Mouse (Mus musculus) spleen, embryonic (tissue): ENCODE measurements at regions not wholly inside any gene's neighbourhood (a gene's known extent, or its start where the extent isn't known, plus 50 kb on each side); places are given as distances from the start of the nearest gene placed in this dataset.

ENCODE experiments used
- CTCF ChIA-PET: fragments of 350-600 bp; sonication (Branson Sonifier 250); formaldehyde crosslinking; loops from one replicate; lab custom pipeline; 2022; lab: Charles Lee

DNA sequence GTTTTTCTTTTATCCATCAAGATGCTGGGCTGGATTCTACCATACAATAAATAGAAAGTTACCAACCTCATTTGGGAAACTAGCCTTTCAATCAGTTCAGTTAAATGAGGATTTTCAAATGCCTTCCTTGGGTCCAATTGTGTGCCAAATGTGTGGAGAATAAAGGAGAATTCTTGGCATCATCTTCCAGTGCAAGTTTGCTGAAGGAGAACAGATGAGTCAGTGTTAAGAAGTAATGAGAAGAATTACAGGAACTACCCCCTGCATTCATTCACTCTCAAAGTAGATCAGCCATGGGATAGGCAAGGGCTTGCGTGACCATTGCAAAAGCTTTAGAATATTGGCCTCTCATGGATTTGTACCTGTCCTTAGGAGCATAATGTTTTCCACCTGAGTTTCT, 193.4 kb upstream of the Man1a start:
- CTCF ChIA-PET = no interaction called here

DNA sequence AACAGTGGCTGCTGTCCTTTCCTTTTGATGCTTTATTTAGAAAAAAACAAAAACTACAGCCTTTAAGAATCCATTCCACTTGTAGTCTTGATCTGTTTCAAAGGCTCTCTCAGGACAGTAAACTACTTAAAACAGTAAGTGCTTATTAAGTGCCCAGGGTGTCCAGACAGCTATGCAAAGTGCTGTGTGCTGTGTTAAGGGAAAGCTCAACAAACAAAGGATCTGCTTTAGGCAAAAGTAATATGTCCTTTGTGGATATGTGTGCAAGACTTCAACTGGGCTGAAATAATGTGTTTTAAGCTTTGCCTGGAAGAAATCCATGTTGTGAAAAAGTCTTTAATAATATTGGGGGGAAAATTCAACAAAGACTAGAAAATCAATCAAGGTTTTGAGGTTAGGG, 192.9 kb upstream of the Man1a start:
- CTCF ChIA-PET = no interaction called here

DNA sequence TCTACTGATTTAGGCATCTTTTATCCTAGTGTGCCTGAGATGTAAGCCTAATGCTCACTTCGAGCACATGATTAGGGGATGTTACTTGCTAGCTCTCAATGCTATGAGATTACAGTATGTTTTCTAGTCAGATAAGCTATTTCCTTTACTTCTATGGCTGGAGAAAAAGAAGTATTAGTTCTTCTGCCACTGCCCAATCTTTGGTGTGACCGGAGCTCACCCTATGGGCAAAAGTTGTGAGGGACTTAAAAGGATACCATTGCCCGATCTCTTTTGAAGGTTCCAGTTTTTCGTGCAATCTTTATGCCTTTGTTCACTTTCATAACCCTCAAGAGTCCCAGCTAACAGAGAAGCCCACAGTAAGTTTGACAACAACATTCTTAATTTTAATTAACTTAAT, 190.2 kb upstream of the Man1a start:
- CTCF ChIA-PET = no interaction called here

DNA sequence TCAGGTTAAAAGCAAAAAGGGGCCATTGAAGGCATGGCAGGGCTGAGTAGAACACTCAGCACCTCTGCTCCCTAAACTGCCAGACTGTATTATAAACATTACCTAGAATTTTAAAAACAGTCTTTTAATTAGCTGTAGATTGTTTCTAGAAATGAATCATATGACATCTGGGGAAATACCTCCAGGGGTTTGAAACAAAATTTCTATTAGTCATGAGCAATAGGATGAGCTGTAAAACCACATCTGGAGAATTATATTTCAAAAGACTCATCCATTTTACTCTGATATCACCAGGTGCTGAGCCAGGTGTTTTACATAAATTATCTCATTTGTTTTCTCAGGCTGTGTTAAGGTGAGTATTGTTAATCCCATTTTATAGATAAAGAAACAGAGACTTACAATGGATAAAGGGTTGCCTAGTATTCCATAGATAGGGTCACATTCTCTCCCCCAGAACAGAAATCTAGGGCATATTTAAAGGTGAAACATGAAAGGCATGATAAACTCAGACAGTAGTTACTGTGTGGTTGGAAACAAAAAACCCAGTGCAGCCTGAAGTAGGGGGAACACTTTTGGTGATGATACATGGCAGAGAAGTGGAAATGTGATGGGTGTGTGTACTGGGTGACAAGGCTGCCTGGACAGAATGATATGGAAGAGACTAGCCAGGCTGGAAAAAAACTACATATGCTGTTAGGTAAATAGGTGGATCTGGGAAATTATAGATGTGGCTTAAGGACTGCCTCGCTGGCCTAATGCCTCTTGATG, 178.6 kb upstream of the Man1a start:
- CTCF ChIA-PET = no interaction called here

DNA sequence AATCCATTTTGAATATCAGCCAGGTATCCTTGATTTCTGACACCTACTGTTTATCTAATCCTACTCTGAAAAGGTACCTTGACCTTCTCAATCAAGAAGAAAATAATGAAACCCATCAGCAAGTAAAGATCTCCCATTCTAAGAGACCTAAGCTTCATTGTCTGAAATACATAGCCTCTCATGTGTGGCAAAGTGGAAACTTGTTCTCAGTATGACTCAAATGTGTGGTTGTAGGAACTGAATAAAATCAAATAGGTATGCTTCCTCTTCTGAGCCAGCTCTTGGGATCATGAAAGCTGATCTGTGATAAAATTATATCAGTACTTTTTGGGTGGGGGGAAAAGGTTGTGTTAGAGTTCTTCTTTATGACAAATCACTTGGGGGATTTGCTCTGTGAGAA, 168.6 kb upstream of the Man1a start:
- CTCF ChIA-PET = no interaction called here

DNA sequence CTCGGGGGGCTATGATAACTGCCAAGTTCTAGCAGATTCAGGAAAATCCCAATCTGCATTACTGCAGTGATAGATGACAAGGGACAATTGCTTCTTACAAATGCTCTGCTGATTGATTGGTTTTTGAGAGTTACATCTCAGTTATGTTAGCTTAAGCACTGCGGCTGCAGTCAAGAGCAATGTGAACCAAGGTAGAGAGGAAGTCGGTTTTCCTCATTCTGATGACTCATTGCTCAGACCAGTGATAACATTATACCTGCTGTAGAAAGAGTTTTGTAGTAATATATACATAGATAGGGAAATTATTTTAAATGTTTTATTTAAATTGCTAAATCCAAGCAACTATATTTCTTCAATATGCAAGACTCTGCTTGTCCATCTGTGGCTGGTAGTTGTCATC, 126.0 kb upstream of the Man1a start:
- CTCF ChIA-PET = interaction anchor here (0.6 kb wide), 1 partner anchor 74 kb away, joined by 33 read pairs; no protein-coding TSS in a partner anchor

DNA sequence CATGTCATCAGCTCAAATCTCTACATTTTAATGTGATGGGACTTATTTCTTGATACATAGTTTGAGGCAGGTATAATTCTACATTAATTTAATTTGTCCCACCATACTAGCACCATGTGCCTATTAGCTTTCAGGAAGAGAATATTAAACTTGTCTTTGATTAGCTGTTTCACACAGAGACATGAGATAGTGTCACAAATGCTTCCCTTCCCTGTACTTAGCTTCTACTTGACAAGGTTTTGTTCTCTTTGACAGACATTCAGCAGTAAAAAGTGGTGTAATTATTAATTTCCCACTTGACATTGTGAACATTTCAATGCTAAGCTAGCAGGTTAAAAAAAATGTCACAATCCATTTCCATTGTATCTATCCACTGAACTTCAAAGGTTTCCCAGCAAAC, 125.3 kb upstream of the Man1a start:
- CTCF ChIA-PET = no interaction called here

DNA sequence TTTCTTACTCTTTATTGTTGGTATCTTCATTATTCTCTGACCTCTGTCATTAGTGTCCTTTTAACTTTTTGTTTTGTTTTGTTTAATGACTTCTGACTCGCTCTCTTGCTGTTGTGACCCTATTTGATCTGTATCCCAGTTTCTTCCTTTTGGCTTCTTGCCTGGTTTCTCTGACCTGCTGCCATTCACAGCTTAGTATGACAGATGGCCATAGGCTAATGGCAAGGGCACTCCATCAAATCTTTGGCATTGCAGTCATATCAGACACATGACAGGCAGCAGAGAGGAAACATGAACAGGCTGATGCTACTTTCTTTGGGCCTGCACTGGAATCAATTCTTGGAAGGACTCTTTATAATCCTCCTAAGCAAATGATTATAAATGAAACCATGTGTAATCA, 106.3 kb upstream of the Man1a start:
- CTCF ChIA-PET = no interaction called here

DNA sequence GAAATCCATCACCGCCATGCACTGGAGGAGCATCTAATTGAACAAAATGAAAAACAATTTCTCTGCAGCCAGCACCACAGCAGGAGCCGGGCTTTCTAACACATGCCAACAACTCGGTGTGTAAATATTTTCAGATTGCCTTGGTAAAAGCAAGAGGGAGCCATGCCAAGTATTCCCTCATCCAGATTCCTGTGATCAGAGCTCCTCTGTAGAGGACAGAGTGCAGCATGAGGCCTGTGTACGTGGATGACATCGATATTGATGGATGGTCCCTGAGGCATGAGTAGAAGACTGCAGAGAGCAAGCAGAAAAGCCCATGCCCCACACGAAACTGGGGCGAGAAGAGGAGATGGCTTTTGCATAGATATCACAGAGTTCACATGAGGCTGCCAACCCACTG, 92.9 kb upstream of the Man1a start:
- CTCF ChIA-PET = no interaction called here

DNA sequence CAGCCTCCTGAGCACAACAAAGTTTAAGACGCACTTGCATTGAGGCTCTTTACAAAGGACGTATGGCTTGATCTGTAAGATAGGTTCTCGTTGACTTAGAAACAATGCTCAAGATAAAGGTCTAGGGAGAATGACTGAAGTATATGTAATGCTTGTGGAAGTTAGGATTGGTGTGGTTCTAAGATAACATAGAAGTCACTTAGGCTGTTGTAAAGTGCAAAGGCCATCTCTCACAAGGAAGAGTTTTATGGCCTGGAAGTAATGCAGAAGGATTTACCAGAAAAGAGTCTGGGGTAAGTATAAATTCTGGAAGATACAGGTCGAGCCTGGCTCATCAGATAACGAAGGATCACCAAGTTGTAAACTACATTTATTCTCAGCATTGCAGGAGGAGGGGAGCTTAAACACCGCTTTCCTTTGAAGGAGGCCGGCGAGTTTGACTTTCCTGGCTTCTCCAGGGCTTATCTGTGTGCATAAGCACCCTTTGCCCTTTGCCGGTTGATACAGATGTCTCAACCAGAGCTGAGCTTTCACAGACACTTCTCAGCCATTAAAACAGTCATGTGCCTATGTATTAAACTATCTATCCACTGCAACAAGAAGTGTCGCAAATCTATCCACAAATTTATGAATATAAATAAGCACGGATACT, 84.8 kb upstream of the Man1a start:
- CTCF ChIA-PET = no interaction called here

DNA sequence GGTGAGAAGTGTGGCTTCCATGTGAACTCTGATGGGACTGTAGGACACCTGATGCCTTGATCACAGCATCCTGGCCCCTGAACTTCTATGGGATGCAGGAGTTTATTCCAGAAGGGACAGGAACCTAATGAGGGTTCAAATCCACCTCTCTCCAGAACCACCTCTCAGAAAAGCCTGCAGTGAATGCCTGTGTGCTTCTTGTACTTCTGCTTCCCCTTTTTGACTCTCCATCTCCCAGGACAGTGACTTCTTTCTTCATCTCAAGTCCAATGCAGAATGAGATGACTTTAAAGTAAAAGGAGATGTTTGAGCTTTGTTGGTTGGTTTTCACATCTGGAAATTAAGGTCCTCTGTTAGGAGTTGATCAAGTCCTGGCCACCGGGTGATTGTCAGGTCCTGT, 77.5 kb upstream of the Man1a start:
- CTCF ChIA-PET = no interaction called here

DNA sequence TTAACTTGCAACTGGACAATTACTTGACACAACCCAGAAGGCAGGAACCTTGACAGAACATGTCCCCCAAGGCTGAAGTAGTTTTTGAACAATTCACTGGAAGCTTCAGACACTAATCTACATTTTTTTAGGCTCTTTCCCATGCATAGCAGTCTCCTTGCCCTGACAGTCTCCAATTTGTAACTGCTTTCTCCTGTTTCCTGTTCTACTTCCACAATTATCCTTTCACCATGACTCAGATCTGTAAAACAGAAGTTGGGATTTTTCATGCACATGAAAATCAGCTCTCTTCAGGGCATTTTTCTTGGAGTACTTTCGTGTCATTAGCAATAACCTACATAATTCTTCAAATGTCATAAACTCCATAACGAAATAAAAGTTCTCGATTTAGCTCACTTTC, 56.2 kb upstream of the Man1a start:
- CTCF ChIA-PET = no interaction called here
